Mouse (Mus musculus) heart, embryonic 12.5 days (tissue): ENCODE data around the gene Gm11554. TPM values are rescaled to one million over a fixed set of nuclear protein-coding genes. Genes with fewer than 3 reads are reported as not detected.
"Not testable (repeated sequence)": the region's sequence is repeated elsewhere in the genome, so short reads cannot be mapped to it uniquely, and the experiment has no call there.

Source experiments
- ATAC-seq: fragments of 200-750 bp; cut with Nextera tagmentation; 2 replicates; pipeline ENCODE4 v1.8.0; 2017; ENCODE audit warnings: moderate TSS enrichment, moderate library complexity; ENCODE audit not compliant: insufficient number of reproducible peaks, low FRiP score
- H3K27ac ChIP-seq: fragments of 300-500 bp; sonication (generic); 2 replicates; pipeline ENCODE4 v1.5.1; 2016; ENCODE audit warnings: mild to moderate bottlenecking, moderate library complexity; ENCODE audit not compliant: poor library complexity, severe bottlenecking
- H3K27me3 ChIP-seq: fragments of 300-500 bp; sonication (generic); replicated peaks from 2 replicates; pipeline ENCODE4 v1.6.1; 2016; ENCODE audit warnings: mild to moderate bottlenecking, moderate library complexity
- H3K36me3 ChIP-seq: fragments of 300-500 bp; sonication (generic); 2 replicates; pipeline ENCODE4 v1.6.1; 2016; ENCODE audit warnings: mild to moderate bottlenecking, moderate library complexity
- H3K4me1 ChIP-seq: fragments of 300-500 bp; sonication (generic); replicated peaks from 2 replicates; pipeline ENCODE4 v1.6.1; 2016; ENCODE audit warnings: mild to moderate bottlenecking
- H3K4me2 ChIP-seq: fragments of 300-500 bp; sonication (generic); 2 replicates; pipeline ENCODE4 v1.6.1; 2016; ENCODE audit warnings: mild to moderate bottlenecking, moderate library complexity
- H3K4me3 ChIP-seq: fragments of 300-500 bp; sonication (generic); 2 replicates; pipeline ENCODE4 v1.5.1; 2016; ENCODE audit warnings: mild to moderate bottlenecking
- H3K9ac ChIP-seq: fragments of 300-500 bp; sonication (generic); 2 replicates; pipeline ENCODE4 v1.6.1; 2016; ENCODE audit warnings: mild to moderate bottlenecking, moderate library complexity
- H3K9me3 ChIP-seq: fragments of 300-500 bp; sonication (generic); replicated peaks from 2 replicates; pipeline ENCODE4 v1.6.1; 2016; ENCODE audit warnings: mild to moderate bottlenecking, moderate library complexity
- WGBS: fragments of 180-500 bp; shearing (Covaris S2); methylation state at CpG from one replicate; pipeline ENCODE4 v1.1.7; 2016; 5-methylcytosine and 5-hydroxymethylcytosine counted together
- polyA plus RNA-seq: library from polyadenylated mRNA; unstranded; fragments of >200 nt; fragmentation: Nextera tagmentation; extraction: Ambion mirVana; gene quantifications from 2 replicates; pipeline ENCODE4 v1.2.1, GENCODE M21; 2016

Gm11554 gene
- polyA plus RNA-seq, 1 experiment from 2014 or later = not detected

DNA sequence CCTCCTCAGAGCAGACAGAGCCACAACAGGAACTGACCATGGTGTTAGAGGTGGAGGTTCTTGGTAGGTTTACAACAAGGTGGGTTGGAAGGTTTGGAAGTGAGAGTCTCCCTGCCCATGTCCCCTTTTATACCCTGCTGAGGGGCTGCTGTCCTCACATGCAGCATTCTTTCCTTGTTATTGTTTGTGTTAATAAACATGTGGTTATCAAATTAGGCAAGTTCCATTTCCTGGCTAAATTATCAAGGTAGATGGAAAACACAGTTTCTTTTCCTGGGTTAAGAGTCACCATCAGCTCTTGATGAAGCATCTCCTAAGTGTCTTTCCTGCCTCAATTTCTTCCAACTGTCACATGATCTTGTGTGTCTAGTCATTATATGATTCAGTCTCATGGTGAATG, 31.4 kb downstream of the Gm11554 start, which contains the start of gene Gm11595:
Gene Gm11595, minus strand, starts transcription at position 101 of the 400 bp plus-strand sequence.
- not testable (repeated sequence) for H3K9me3 ChIP-seq, H3K27ac ChIP-seq, H3K4me1 ChIP-seq, H3K27me3 ChIP-seq, H3K4me3 ChIP-seq, H3K4me2 ChIP-seq, H3K9ac ChIP-seq, ATAC-seq, H3K36me3 ChIP-seq

GRCm38 (mm10) chr11:99768410-99768809, 35.8 kb downstream of the Gm11554 start:
- ATAC-seq = no peak
- Histone ChIP-seq H3K4me1 (no peaks in the 10 kb centered on the region), H3K27me3 (0 out of 2 replicates have a peak, but pooled peaks cover 4% of the 10 kb centered on the region), H3K36me3 (no peaks in the 10 kb centered on the region), H3K9me3 (no peaks in the 10 kb centered on the region), H3K4me2 (no peak overlapping the region), H3K27ac (no peak overlapping the region), H3K9ac (no peak overlapping the region), H3K4me3 (no peak overlapping the region)
- WGBS = 72% methylated on average over 2 of the region's 2 CpGs

GRCm38 (mm10) chr11:99758877-99759276, 45.4 kb downstream of the Gm11554 start:
- Histone ChIP-seq H3K9ac (no peak overlapping the region), H3K27ac (no peak overlapping the region), H3K9me3 (0 out of 2 replicates have a peak, but pooled peaks cover 5% of the 10 kb centered on the region), H3K4me3 (no peak overlapping the region), H3K36me3 (no peaks in the 10 kb centered on the region), H3K4me2 (no peak overlapping the region), H3K27me3 (no peaks in the 10 kb centered on the region), H3K4me1 (no peaks in the 10 kb centered on the region)
- WGBS = 72% methylated on average over 1 of the region's 1 CpGs
- no peak for ATAC-seq

Other genes with a start within 250 kb of the Gm11554 start
- gene Krtap3-2, start 247.6 kb downstream of the Gm11554 start, polyA plus RNA-seq = not detected in 2 replicates
- gene Gm11939, start 245.0 kb downstream of the Gm11554 start, polyA plus RNA-seq = not detected in 2 replicates
- gene Krtap3-1, start 237.8 kb downstream of the Gm11554 start, polyA plus RNA-seq = not detected in 2 replicates
- gene Krtap1-5, start 223.4 kb downstream of the Gm11554 start, polyA plus RNA-seq = not detected in 2 replicates
- not detected in 2 replicates for gene Krtap1-4, start 220.8 kb downstream of the Gm11554 start, polyA plus RNA-seq
- not detected in 2 replicates for gene Krtap1-3, start 213.1 kb downstream of the Gm11554 start, polyA plus RNA-seq
- not detected in 2 replicates for gene Krtap9-3, start 206.3 kb downstream of the Gm11554 start, polyA plus RNA-seq
- gene Gm11938, start 201.1 kb downstream of the Gm11554 start, polyA plus RNA-seq = not detected in 2 replicates
- gene Gm11937, start 194.3 kb downstream of the Gm11554 start, polyA plus RNA-seq = not detected in 2 replicates
- gene Krtap2-4, start 189.6 kb downstream of the Gm11554 start, polyA plus RNA-seq = not detected in 2 replicates
- not detected in 2 replicates for gene Gm11562, start 184.0 kb downstream of the Gm11554 start, polyA plus RNA-seq
- not detected in 2 replicates for gene Krtap4-1, start 176.2 kb downstream of the Gm11554 start, polyA plus RNA-seq
- not detected in 2 replicates for gene Krtap4-2, start 169.4 kb downstream of the Gm11554 start, polyA plus RNA-seq
- not detected in 2 replicates for gene Krtap4-7, start 160.4 kb downstream of the Gm11554 start, polyA plus RNA-seq
- gene Gm11555, start 154.2 kb downstream of the Gm11554 start, polyA plus RNA-seq = not detected in 2 replicates
- not detected in 2 replicates for gene Gm11563, start 145.5 kb downstream of the Gm11554 start, polyA plus RNA-seq
- not detected in 2 replicates for gene Krtap4-6, start 138.5 kb downstream of the Gm11554 start, polyA plus RNA-seq
- not detected in 2 replicates for gene Gm14190, start 113.7 kb downstream of the Gm11554 start, polyA plus RNA-seq
- not detected in 2 replicates for gene Gm14180, start 70.2 kb downstream of the Gm11554 start, polyA plus RNA-seq
- not detected in 2 replicates for gene Gm11595, start 31.5 kb downstream of the Gm11554 start, polyA plus RNA-seq
- gene Krtap4-8, start 23.7 kb downstream of the Gm11554 start, polyA plus RNA-seq = not detected in 2 replicates
- gene Krtap4-9, start 19.2 kb downstream of the Gm11554 start, polyA plus RNA-seq = not detected in 2 replicates
- not detected in 2 replicates for gene Gm11596, start 11.0 kb downstream of the Gm11554 start, polyA plus RNA-seq
- gene Gm11569, start 5.5 kb downstream of the Gm11554 start, polyA plus RNA-seq = not detected in 2 replicates
- not detected in 2 replicates for gene Krtap4-13, start 5.4 kb upstream of the Gm11554 start, polyA plus RNA-seq
- not detected in 2 replicates for gene Gm11564, start 11.2 kb upstream of the Gm11554 start, polyA plus RNA-seq
- not detected in 2 replicates for gene 2300003K06Rik, start 33.6 kb upstream of the Gm11554 start, polyA plus RNA-seq
- gene Krtap4-16, start 47.2 kb upstream of the Gm11554 start, polyA plus RNA-seq = not detected in 2 replicates
- not detected in 2 replicates for gene Gm11568, start 53.5 kb upstream of the Gm11554 start, polyA plus RNA-seq
- not detected in 2 replicates for gene Gm11559, start 60.0 kb upstream of the Gm11554 start, polyA plus RNA-seq
- not detected in 2 replicates for gene Krtap9-1, start 68.9 kb upstream of the Gm11554 start, polyA plus RNA-seq
- gene Gm11567, start 74.7 kb upstream of the Gm11554 start, polyA plus RNA-seq = not detected in 2 replicates
- gene Krtap31-1, start 103.5 kb upstream of the Gm11554 start, polyA plus RNA-seq = not detected in 2 replicates
- not detected in 2 replicates for gene Gm11565, start 110.3 kb upstream of the Gm11554 start, polyA plus RNA-seq
- not detected in 2 replicates for gene Krtap31-2, start 131.8 kb upstream of the Gm11554 start, polyA plus RNA-seq
- gene Krtap9-5, start 144.0 kb upstream of the Gm11554 start, polyA plus RNA-seq = not detected in 2 replicates
- not detected in 2 replicates for gene Krtap29-1, start 174.6 kb upstream of the Gm11554 start, polyA plus RNA-seq
- not detected in 2 replicates for gene Krtap16-1, start 182.2 kb upstream of the Gm11554 start, polyA plus RNA-seq
- gene Krtap17-1, start 189.5 kb upstream of the Gm11554 start, polyA plus RNA-seq = not detected in 2 replicates
- gene Krt33a, start 211.8 kb upstream of the Gm11554 start, polyA plus RNA-seq = not detected in 2 replicates
- not detected in 2 replicates for gene Krt33b, start 225.4 kb upstream of the Gm11554 start, polyA plus RNA-seq
- not detected in 2 replicates for gene Krt34, start 237.1 kb upstream of the Gm11554 start, polyA plus RNA-seq
- gene Krt31, start 246.1 kb upstream of the Gm11554 start, polyA plus RNA-seq = not detected in 2 replicates